Mouse (Mus musculus): ENCODE measurements around the gene Epgn. TPM values are rescaled to one million over a fixed set of nuclear protein-coding genes. Genes with fewer than 3 reads are reported as not detected.

Gene Epgn
- polyA plus RNA-seq, 2 experiments, result 0.06 TPM; not detected in 1

DNA sequence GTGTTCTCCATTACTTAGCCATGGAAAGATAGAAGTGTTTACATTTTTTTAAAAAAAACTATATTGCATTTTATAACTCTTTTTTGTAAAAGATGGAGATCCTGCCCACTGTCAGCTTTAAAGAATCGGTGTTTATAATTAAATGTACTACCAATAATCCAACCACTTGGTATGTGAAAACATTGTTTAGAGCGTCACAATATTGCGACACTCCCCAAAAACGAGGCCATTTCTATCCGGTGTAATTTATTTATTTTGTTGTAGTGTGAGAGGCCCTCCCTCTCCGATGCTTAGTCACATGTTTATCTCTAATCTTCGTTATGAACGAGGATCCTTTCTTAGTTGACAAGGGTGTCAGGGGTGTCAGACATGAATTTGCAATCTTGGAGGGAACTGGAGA is 21.1 kb downstream of the Epgn start:
- ATAC-seq (ENCODE audit: insufficient read depth), result no peak
- TF ChIP-seq EP300 (IDR thresholded peaks at IDR 0.05; ENCODE audit: low read depth), result no peak
- no peak for TF ChIP-seq CTCF (IDR thresholded peaks at IDR 0.05; ENCODE audit: low read depth)
- Histone ChIP-seq H3K4me3 (ENCODE audit: insufficient read depth in 1 of 2, low read depth in 2 of 2, low read length in 2 of 2) (no peak overlapping the region), H3K27me3 (ENCODE audit: control insufficient read depth, insufficient read depth, low read length) (no peaks in the 10 kb centered on the region), H3K27ac (no peak overlapping the region), H3K4me2 (ENCODE audit: low read depth) (no peak overlapping the region), H3K9ac (replicated peaks) (no peak overlapping the region), H3K36me3 (replicated peaks; ENCODE audit: control insufficient read depth, insufficient read depth, low read depth) (no peaks in the 10 kb centered on the region), H3K9me3 (ENCODE audit: control insufficient read depth, low read length) (no peaks in the 10 kb centered on the region), H3K4me1 (replicated peaks; ENCODE audit: control insufficient read depth in 2 of 2, insufficient read depth in 2 of 2, low read length in 1 of 2) (no peaks in the 10 kb centered on the region)
- DNase-seq (ENCODE audit: low read depth in 3 of 3, low spot score in 3 of 3), result no peak
- WGBS (ENCODE audit: insufficient replicate concordance), result 62% methylated on average over 8 of the region's 8 CpGs

DNA sequence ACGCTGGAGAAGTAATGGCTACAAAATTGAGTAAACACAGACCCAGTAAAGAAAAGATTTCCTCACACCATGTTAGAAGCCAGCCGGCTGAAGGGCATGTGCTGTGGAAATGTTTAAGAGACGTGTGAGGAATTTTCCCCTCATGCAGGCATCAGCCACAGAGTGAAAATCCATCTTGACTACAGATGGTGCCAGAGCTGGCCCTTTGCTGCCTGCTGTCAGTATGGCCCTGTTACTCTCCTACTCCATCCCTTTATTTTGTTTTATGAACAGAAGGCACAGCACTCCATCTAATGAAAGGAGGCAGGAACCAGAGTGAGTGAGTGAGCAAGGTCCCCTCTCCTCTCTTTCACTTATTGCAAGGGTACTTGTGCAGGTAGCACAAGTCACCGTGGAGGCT is 45.1 kb downstream of the Epgn start:
- Histone ChIP-seq H3K27ac (no peak overlapping the region), H3K27me3 (ENCODE audit: control insufficient read depth, insufficient read depth, low read length) (peaks cover 6% of the 10 kb centered on the region), H3K9me3 (ENCODE audit: control insufficient read depth, low read length) (no peaks in the 10 kb centered on the region), H3K4me2 (ENCODE audit: low read depth) (no peak overlapping the region), H3K36me3 (replicated peaks; ENCODE audit: control insufficient read depth, insufficient read depth, low read depth) (no peaks in the 10 kb centered on the region), H3K9ac (replicated peaks) (no peak overlapping the region), H3K4me3 (ENCODE audit: insufficient read depth in 1 of 2, low read depth in 2 of 2, low read length in 2 of 2) (no peak overlapping the region), H3K4me1 (replicated peaks; ENCODE audit: control insufficient read depth in 2 of 2, insufficient read depth in 2 of 2, low read length in 1 of 2) (no peaks in the 10 kb centered on the region)
- ATAC-seq (ENCODE audit: insufficient read depth), result no peak
- WGBS (ENCODE audit: insufficient replicate concordance), result 58% methylated on average over 4 of the region's 4 CpGs
- TF ChIP-seq CTCF (IDR thresholded peaks at IDR 0.05; ENCODE audit: low read depth) (no peak), EP300 (IDR thresholded peaks at IDR 0.05; ENCODE audit: low read depth) (no peak)
- DNase-seq (ENCODE audit: low read depth in 3 of 3, low spot score in 3 of 3), result no peak

DNA sequence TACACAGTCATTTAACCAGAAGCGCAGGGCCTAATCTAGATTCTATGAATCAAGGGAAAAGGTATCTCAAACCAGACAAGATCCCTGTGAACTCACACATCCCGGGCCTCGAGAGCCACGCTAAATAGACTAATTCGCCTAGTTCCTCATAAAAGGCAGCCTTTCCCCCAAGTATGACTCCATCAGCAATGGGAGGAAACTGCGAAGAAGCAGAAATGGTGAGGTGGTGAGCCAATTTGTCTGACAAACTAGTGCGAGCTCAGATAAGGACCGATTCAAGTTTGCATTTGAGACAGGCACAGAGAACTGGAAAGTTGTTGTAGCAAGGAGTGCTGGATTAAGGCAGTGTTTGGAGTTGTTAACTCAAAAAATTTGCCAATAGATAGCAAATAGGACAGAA is 46.4 kb downstream of the Epgn start:
- Histone ChIP-seq H3K4me1 (replicated peaks; ENCODE audit: control insufficient read depth in 2 of 2, insufficient read depth in 2 of 2, low read length in 1 of 2) (no peaks in the 10 kb centered on the region), H3K9ac (replicated peaks) (no peak overlapping the region), H3K36me3 (replicated peaks; ENCODE audit: control insufficient read depth, insufficient read depth, low read depth) (no peaks in the 10 kb centered on the region), H3K27ac (no peak overlapping the region), H3K4me2 (ENCODE audit: low read depth) (no peak overlapping the region), H3K9me3 (ENCODE audit: control insufficient read depth, low read length) (no peaks in the 10 kb centered on the region), H3K27me3 (ENCODE audit: control insufficient read depth, insufficient read depth, low read length) (peaks cover 6% of the 10 kb centered on the region), H3K4me3 (ENCODE audit: insufficient read depth in 1 of 2, low read depth in 2 of 2, low read length in 2 of 2) (no peak overlapping the region)
- TF ChIP-seq CTCF (IDR thresholded peaks at IDR 0.05; ENCODE audit: low read depth) (no peak), EP300 (IDR thresholded peaks at IDR 0.05; ENCODE audit: low read depth) (no peak)
- ATAC-seq (ENCODE audit: insufficient read depth) (no peak), DNase-seq (ENCODE audit: low read depth in 3 of 3, low spot score in 3 of 3) (no peak)
- 32% methylated on average over 8 of the region's 8 CpGs for WGBS (ENCODE audit: insufficient replicate concordance)

GRCm38 (mm10) chr5:91074026-91074425 is 46.8 kb downstream of the Epgn start:
- H3K9ac ChIP-seq (replicated peaks), result no peak overlapping the region

GRCm38 (mm10) chr5:91074450-91074950 is 47.2 kb downstream of the Epgn start, which contains the start of gene Ereg:
Ereg (plus strand) TSS chr5:91074622.
- no peaks in the 10 kb centered on the region for H3K4me1 ChIP-seq (replicated peaks; ENCODE audit: control insufficient read depth in 2 of 2, insufficient read depth in 2 of 2, low read length in 1 of 2)
- peak within 1 kb of the TSS; percentile 0 to 29; a peak in 2 of 4 replicates for H3K4me3 ChIP-seq (ENCODE audit: insufficient read depth in 1 of 2, low read depth in 2 of 2, low read length in 2 of 2)
- H3K27ac ChIP-seq, result no peak within 1 kb of the TSS
- H3K4me2 ChIP-seq (ENCODE audit: low read depth), result no peak within 1 kb of the TSS
- DNase-seq (ENCODE audit: low read depth in 3 of 3, low spot score in 3 of 3) (no peak), ATAC-seq (ENCODE audit: insufficient read depth) (no peak)
- WGBS (ENCODE audit: insufficient replicate concordance), result 2% methylated on average over 25 of the region's 25 CpGs
- no peaks in the 10 kb centered on the region for H3K36me3 ChIP-seq (replicated peaks; ENCODE audit: control insufficient read depth, insufficient read depth, low read depth)
- H3K9me3 ChIP-seq (ENCODE audit: control insufficient read depth, low read length), result no peaks in the 10 kb centered on the region
- no peak for TF ChIP-seq EP300 (IDR thresholded peaks at IDR 0.05; ENCODE audit: low read depth)
- TF ChIP-seq CTCF (IDR thresholded peaks at IDR 0.05; ENCODE audit: low read depth), result no peak
- peaks cover 6% of the 10 kb centered on the region for H3K27me3 ChIP-seq (ENCODE audit: control insufficient read depth, insufficient read depth, low read length)
- H3K9ac ChIP-seq (replicated peaks), result no peak within 1 kb of the TSS

More at GRCm38 (mm10) chr5:91074026-91074425, 46.8 kb downstream of the Epgn start:
- DNase-seq (ENCODE audit: low read depth in 3 of 3, low spot score in 3 of 3), result no peak
- H3K4me2 ChIP-seq (ENCODE audit: low read depth), result no peak overlapping the region
- no peak for TF ChIP-seq CTCF (IDR thresholded peaks at IDR 0.05; ENCODE audit: low read depth)
- TF ChIP-seq EP300 (IDR thresholded peaks at IDR 0.05; ENCODE audit: low read depth), result no peak
- H3K27me3 ChIP-seq (ENCODE audit: control insufficient read depth, insufficient read depth, low read length), result peaks cover 6% of the 10 kb centered on the region
- 26% methylated on average over 8 of the region's 8 CpGs for WGBS (ENCODE audit: insufficient replicate concordance)
- H3K27ac ChIP-seq, result no peak overlapping the region
- no peaks in the 10 kb centered on the region for H3K36me3 ChIP-seq (replicated peaks; ENCODE audit: control insufficient read depth, insufficient read depth, low read depth)
- H3K4me1 ChIP-seq (replicated peaks; ENCODE audit: control insufficient read depth in 2 of 2, insufficient read depth in 2 of 2, low read length in 1 of 2), result no peaks in the 10 kb centered on the region
- H3K4me3 ChIP-seq (ENCODE audit: insufficient read depth in 1 of 2, low read depth in 2 of 2, low read length in 2 of 2), result peak overlapping the region in 1 of 2 experiments; percentile 29; a peak in 2 of 4 replicates
- ATAC-seq (ENCODE audit: insufficient read depth), result no peak
- no peaks in the 10 kb centered on the region for H3K9me3 ChIP-seq (ENCODE audit: control insufficient read depth, low read length)

Measured in liver, embryonic 14.5 days (tissue).